Mouse (Mus musculus): ENCODE measurements around the gene Prr12. TPM values are rescaled to one million over a fixed set of nuclear protein-coding genes. Genes with fewer than 3 reads are reported as not detected.

The Prr12 gene
- polyA plus RNA-seq, 1 experiment from 2014 or later = 17.9 TPM

GRCm38 (mm10) chr7:45082401-45083299 lies 30.0 kb upstream of the Prr12 start:
- no peak for ATAC-seq (ENCODE audit: low read depth)
- Histone ChIP-seq H3K36me3 (ENCODE audit: control insufficient read depth, insufficient read depth, low read length) (no peaks in the 10 kb centered on the region), H3K9ac (replicated peaks; ENCODE audit: low read depth, low read length) (no peak overlapping the region), H3K4me2 (ENCODE audit: low read depth, low read length) (no peak overlapping the region), H3K27me3 (ENCODE audit: control insufficient read depth, insufficient read depth, low read length) (no peaks in the 10 kb centered on the region), H3K9me3 (ENCODE audit: control insufficient read depth, low read length) (no peaks in the 10 kb centered on the region), H3K4me1 (ENCODE audit: control insufficient read depth, insufficient read depth, low read length) (no peaks in the 10 kb centered on the region), H3K27ac (ENCODE audit: low read depth, low read length) (no peak overlapping the region; the same call in 1 of the 2 replicates), H3K4me3 (ENCODE audit: low read depth, low read length) (no peak overlapping the region)
- WGBS = 60% methylated on average over 25 of the region's 25 CpGs

GRCm38 (mm10) chr7:45081016-45081415 lies 28.3 kb upstream of the Prr12 start:
- no peaks in the 10 kb centered on the region for H3K4me1 ChIP-seq (ENCODE audit: control insufficient read depth, insufficient read depth, low read length)
- H3K27ac ChIP-seq (ENCODE audit: low read depth, low read length) = no peak overlapping the region
- no peaks in the 10 kb centered on the region for H3K27me3 ChIP-seq (ENCODE audit: control insufficient read depth, insufficient read depth, low read length)
- no peak overlapping the region for H3K4me2 ChIP-seq (ENCODE audit: low read depth, low read length)
- no peaks in the 10 kb centered on the region for H3K36me3 ChIP-seq (ENCODE audit: control insufficient read depth, insufficient read depth, low read length)
- WGBS = 58% methylated on average over 5 of the region's 5 CpGs
- no peak overlapping the region for H3K4me3 ChIP-seq (ENCODE audit: low read depth, low read length)
- no peak for ATAC-seq (ENCODE audit: low read depth)
- no peak overlapping the region for H3K9ac ChIP-seq (replicated peaks; ENCODE audit: low read depth, low read length)
- no peaks in the 10 kb centered on the region for H3K9me3 ChIP-seq (ENCODE audit: control insufficient read depth, low read length)

GRCm38 (mm10) chr7:45079856-45080255 lies 27.2 kb upstream of the Prr12 start:
- no peaks in the 10 kb centered on the region for H3K27me3 ChIP-seq (ENCODE audit: control insufficient read depth, insufficient read depth, low read length)
- ATAC-seq (ENCODE audit: low read depth) = peak; percentile 70; the same call in 1 of the 2 replicates
- WGBS = under 1% methylated on average over 10 of the region's 10 CpGs
- no peak overlapping the region for H3K4me3 ChIP-seq (ENCODE audit: low read depth, low read length)
- H3K9ac ChIP-seq (replicated peaks; ENCODE audit: low read depth, low read length) = no peak overlapping the region
- no peaks in the 10 kb centered on the region for H3K4me1 ChIP-seq (ENCODE audit: control insufficient read depth, insufficient read depth, low read length)
- H3K9me3 ChIP-seq (ENCODE audit: control insufficient read depth, low read length) = no peaks in the 10 kb centered on the region
- no peaks in the 10 kb centered on the region for H3K36me3 ChIP-seq (ENCODE audit: control insufficient read depth, insufficient read depth, low read length)
- no peak overlapping the region for H3K4me2 ChIP-seq (ENCODE audit: low read depth, low read length)
- H3K27ac ChIP-seq (ENCODE audit: low read depth, low read length) = no peak overlapping the region

- Histone ChIP-seq H3K4me1 (ENCODE audit: control insufficient read depth, insufficient read depth, low read length) (no peaks in the 10 kb centered on the region), H3K27me3 (ENCODE audit: control insufficient read depth, insufficient read depth, low read length) (no peaks in the 10 kb centered on the region), H3K4me2 (ENCODE audit: low read depth, low read length) (no peak overlapping the region), H3K9ac (replicated peaks; ENCODE audit: low read depth, low read length) (no peak overlapping the region), H3K4me3 (ENCODE audit: low read depth, low read length) (no peak overlapping the region), H3K27ac (ENCODE audit: low read depth, low read length) (no peak overlapping the region), H3K36me3 (ENCODE audit: control insufficient read depth, insufficient read depth, low read length) (no peaks in the 10 kb centered on the region), H3K9me3 (ENCODE audit: control insufficient read depth, low read length) (no peaks in the 10 kb centered on the region)
- WGBS = 42% methylated on average over 9 of the region's 9 CpGs
- no peak for ATAC-seq (ENCODE audit: low read depth)
These were observed 25.8 kb upstream of the Prr12 start for GRCm38 (mm10) chr7:45078513-45078912.

- 96% methylated on average over 2 of the region's 2 CpGs for WGBS
- no peaks in the 10 kb centered on the region for H3K9me3 ChIP-seq (ENCODE audit: control insufficient read depth, low read length)
- no peaks in the 10 kb centered on the region for H3K27me3 ChIP-seq (ENCODE audit: control insufficient read depth, insufficient read depth, low read length)
- ATAC-seq (ENCODE audit: low read depth) = no peak
- H3K27ac ChIP-seq (ENCODE audit: low read depth, low read length) = no peak overlapping the region
- H3K4me2 ChIP-seq (ENCODE audit: low read depth, low read length) = no peak overlapping the region
- H3K4me1 ChIP-seq (ENCODE audit: control insufficient read depth, insufficient read depth, low read length) = no peaks in the 10 kb centered on the region
- H3K9ac ChIP-seq (replicated peaks; ENCODE audit: low read depth, low read length) = no peak overlapping the region
- H3K4me3 ChIP-seq (ENCODE audit: low read depth, low read length) = no peak overlapping the region
- no peaks in the 10 kb centered on the region for H3K36me3 ChIP-seq (ENCODE audit: control insufficient read depth, insufficient read depth, low read length)
These were observed 25.1 kb upstream of the Prr12 start for GRCm38 (mm10) chr7:45077829-45078228.

- H3K9me3 ChIP-seq (ENCODE audit: control insufficient read depth, low read length) = no peaks in the 10 kb centered on the region
- no peaks in the 10 kb centered on the region for H3K4me1 ChIP-seq (ENCODE audit: control insufficient read depth, insufficient read depth, low read length)
- H3K27ac ChIP-seq (ENCODE audit: low read depth, low read length) = no peak overlapping the region
- no peak overlapping the region for H3K4me3 ChIP-seq (ENCODE audit: low read depth, low read length)
- no peaks in the 10 kb centered on the region for H3K36me3 ChIP-seq (ENCODE audit: control insufficient read depth, insufficient read depth, low read length)
- WGBS = 86% methylated on average over 14 of the region's 14 CpGs
- H3K4me2 ChIP-seq (ENCODE audit: low read depth, low read length) = no peak overlapping the region
- no peaks in the 10 kb centered on the region for H3K27me3 ChIP-seq (ENCODE audit: control insufficient read depth, insufficient read depth, low read length)
- no peak for ATAC-seq (ENCODE audit: low read depth)
- no peak overlapping the region for H3K9ac ChIP-seq (replicated peaks; ENCODE audit: low read depth, low read length)
These were observed 24.6 kb upstream of the Prr12 start for GRCm38 (mm10) chr7:45077322-45077721.

GRCm38 (mm10) chr7:45076501-45076900 lies 23.8 kb upstream of the Prr12 start:
- Histone ChIP-seq H3K4me2 (ENCODE audit: low read depth, low read length) (no peak overlapping the region), H3K9me3 (ENCODE audit: control insufficient read depth, low read length) (no peaks in the 10 kb centered on the region), H3K4me1 (ENCODE audit: control insufficient read depth, insufficient read depth, low read length) (no peaks in the 10 kb centered on the region), H3K4me3 (ENCODE audit: low read depth, low read length) (no peak overlapping the region), H3K27me3 (ENCODE audit: control insufficient read depth, insufficient read depth, low read length) (no peaks in the 10 kb centered on the region), H3K9ac (replicated peaks; ENCODE audit: low read depth, low read length) (no peak overlapping the region), H3K36me3 (ENCODE audit: control insufficient read depth, insufficient read depth, low read length) (no peaks in the 10 kb centered on the region), H3K27ac (ENCODE audit: low read depth, low read length) (no peak overlapping the region)
- ATAC-seq (ENCODE audit: low read depth) = no peak
- WGBS = 93% methylated on average over 30 of the region's 30 CpGs

DNA sequence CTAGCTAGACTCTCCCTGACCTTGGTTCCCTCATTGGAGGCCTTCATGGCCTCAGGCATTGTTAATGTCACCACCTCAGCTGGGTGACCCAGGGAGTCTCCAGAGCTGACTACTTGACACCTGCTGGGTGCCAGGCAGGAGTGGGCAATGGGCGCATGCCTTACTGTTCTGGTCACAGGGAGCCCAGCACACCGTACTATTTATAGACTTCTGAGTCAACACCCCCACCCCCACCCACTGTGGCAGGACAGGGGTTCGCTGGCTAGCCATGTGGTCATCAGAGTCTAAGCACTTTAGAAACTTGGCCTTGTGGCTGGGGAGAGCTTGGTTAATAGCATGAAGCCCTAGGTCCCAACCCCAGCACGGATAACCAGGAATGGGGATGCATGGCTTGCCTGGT lies 22.7 kb upstream of the Prr12 start:
- 86% methylated on average over 4 of the region's 4 CpGs for WGBS
- Histone ChIP-seq H3K4me3 (ENCODE audit: low read depth, low read length) (no peak overlapping the region), H3K9me3 (ENCODE audit: control insufficient read depth, low read length) (no peaks in the 10 kb centered on the region), H3K27me3 (ENCODE audit: control insufficient read depth, insufficient read depth, low read length) (no peaks in the 10 kb centered on the region), H3K27ac (ENCODE audit: low read depth, low read length) (no peak overlapping the region), H3K4me1 (ENCODE audit: control insufficient read depth, insufficient read depth, low read length) (no peaks in the 10 kb centered on the region), H3K9ac (replicated peaks; ENCODE audit: low read depth, low read length) (no peak overlapping the region), H3K4me2 (ENCODE audit: low read depth, low read length) (no peak overlapping the region), H3K36me3 (ENCODE audit: control insufficient read depth, insufficient read depth, low read length) (no peaks in the 10 kb centered on the region)
- no peak for ATAC-seq (ENCODE audit: low read depth)

GRCm38 (mm10) chr7:45073949-45074348 lies 21.3 kb upstream of the Prr12 start:
- H3K9ac ChIP-seq (replicated peaks; ENCODE audit: low read depth, low read length) = no peak overlapping the region
- H3K36me3 ChIP-seq (ENCODE audit: control insufficient read depth, insufficient read depth, low read length) = no peaks in the 10 kb centered on the region
- H3K4me2 ChIP-seq (ENCODE audit: low read depth, low read length) = no peak overlapping the region
- no peak overlapping the region for H3K27ac ChIP-seq (ENCODE audit: low read depth, low read length)
- H3K4me1 ChIP-seq (ENCODE audit: control insufficient read depth, insufficient read depth, low read length) = no peaks in the 10 kb centered on the region
- H3K9me3 ChIP-seq (ENCODE audit: control insufficient read depth, low read length) = no peaks in the 10 kb centered on the region
- no peak for ATAC-seq (ENCODE audit: low read depth)
- WGBS = 93% methylated on average over 12 of the region's 12 CpGs
- no peaks in the 10 kb centered on the region for H3K27me3 ChIP-seq (ENCODE audit: control insufficient read depth, insufficient read depth, low read length)
- no peak overlapping the region for H3K4me3 ChIP-seq (ENCODE audit: low read depth, low read length)

Measured in neural tube, embryonic 14.5 days (tissue).